Mouse (Mus musculus) limb, embryonic 15.5 days (tissue): ENCODE measurements around the gene Gorasp1. TPM values are rescaled to one million over a fixed set of nuclear protein-coding genes. Genes with fewer than 3 reads are reported as not detected.

Source experiments
- ATAC-seq: fragments of 200-750 bp; cut with Nextera tagmentation; 2 replicates; pipeline ENCODE4 v1.8.0; 2017; ENCODE audit warnings: low read depth, moderate TSS enrichment; ENCODE audit not compliant: insufficient number of reproducible peaks, low FRiP score, low TSS enrichment
- H3K27ac ChIP-seq: fragments of 300-500 bp; sonication (generic); 2 replicates; pipeline ENCODE4 v1.5.1; 2015; ENCODE audit warnings: moderate library complexity, mild to moderate bottlenecking, inconsistent platforms
- H3K27me3 ChIP-seq: fragments of 300-500 bp; sonication (generic); 2 replicates; pipeline ENCODE4 v1.6.1; 2015; ENCODE audit warnings: inconsistent platforms
- H3K36me3 ChIP-seq: fragments of 300-500 bp; sonication (generic); 2 replicates; pipeline ENCODE4 v1.6.1; 2015; ENCODE audit warnings: inconsistent platforms
- H3K4me1 ChIP-seq: fragments of 300-500 bp; sonication (generic); 2 replicates; pipeline ENCODE4 v1.6.1; 2015; ENCODE audit warnings: inconsistent platforms
- H3K4me2 ChIP-seq: fragments of 300-500 bp; sonication (generic); 2 replicates; pipeline ENCODE4 v1.6.1; 2015; ENCODE audit warnings: mild to moderate bottlenecking, inconsistent platforms
- H3K4me3 ChIP-seq: fragments of 300-500 bp; sonication (generic); 2 replicates; pipeline ENCODE4 v1.5.1; 2015; ENCODE audit warnings: mild to moderate bottlenecking, inconsistent platforms
- H3K9ac ChIP-seq: fragments of 300-500 bp; sonication (generic); 2 replicates; pipeline ENCODE4 v1.6.1; 2015; ENCODE audit warnings: inconsistent platforms
- H3K9me3 ChIP-seq: fragments of 300-500 bp; sonication (generic); 2 replicates; pipeline ENCODE4 v1.6.1; 2016; ENCODE audit warnings: inconsistent platforms
- WGBS: fragments of 180-500 bp; shearing (Covaris S2); methylation state at CpG from one replicate; pipeline ENCODE4 v1.1.7; 2015; 5-methylcytosine and 5-hydroxymethylcytosine counted together
- polyA plus RNA-seq: library from polyadenylated mRNA; unstranded; fragments of >200 nt; fragmentation: Nextera tagmentation; extraction: Ambion mirVana; gene quantifications from 2 replicates; pipeline ENCODE4 v1.2.1, GENCODE M21; 2015

Gene Gorasp1
- polyA plus RNA-seq, 1 experiment from 2014 or later = 35.5 TPM

DNA sequence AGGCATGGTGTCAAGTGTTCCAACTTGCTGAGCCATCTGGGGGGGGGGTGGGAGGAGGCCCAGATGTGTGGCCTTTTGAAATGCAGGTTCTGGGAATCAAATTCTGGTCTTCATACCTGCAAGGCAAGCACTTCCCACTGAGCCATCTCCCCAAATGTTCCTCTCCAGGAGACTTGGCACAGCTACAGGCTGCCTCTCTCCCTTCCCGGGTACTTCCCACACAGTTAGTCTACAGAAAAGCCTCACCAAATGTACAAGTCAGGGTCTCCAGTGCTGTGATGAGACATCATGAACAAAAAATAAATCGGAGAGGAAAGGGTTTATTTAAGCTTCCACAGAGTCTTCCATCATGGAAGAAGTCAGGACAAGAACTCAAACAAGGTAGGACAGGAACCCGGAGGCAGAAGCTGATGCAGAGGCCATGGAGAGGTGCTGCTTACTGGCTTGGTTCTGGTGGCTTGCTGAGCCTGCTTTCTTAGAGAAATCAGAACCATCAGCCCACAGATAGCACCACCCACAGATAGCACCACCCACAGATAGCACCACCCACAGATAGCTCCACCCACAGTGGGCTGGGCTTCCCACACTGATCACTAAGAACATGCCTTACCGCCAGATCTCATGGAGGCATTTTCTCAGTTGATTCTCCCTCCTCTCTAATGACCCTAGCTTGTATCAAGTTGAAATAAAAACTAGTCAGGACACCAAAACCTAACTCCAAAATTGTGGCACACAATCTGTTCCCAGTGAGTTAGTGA is 50.0 kb downstream of the Gorasp1 start:
- 63% methylated on average over 4 of the region's 4 CpGs for WGBS
- H3K4me3 ChIP-seq = no peak overlapping the region
- no peaks in the 10 kb centered on the region for H3K9me3 ChIP-seq
- H3K27ac ChIP-seq = no peak overlapping the region
- no peaks in the 10 kb centered on the region for H3K27me3 ChIP-seq
- H3K4me1 ChIP-seq = no peaks in the 10 kb centered on the region
- no peak overlapping the region for H3K9ac ChIP-seq
- no peak overlapping the region for H3K4me2 ChIP-seq
- no peak for ATAC-seq
- H3K36me3 ChIP-seq = no peaks in the 10 kb centered on the region

Other genes starting within 250 kb of the Gorasp1 start
- gene Scn10a, start 218.2 kb downstream of the Gorasp1 start, polyA plus RNA-seq = 0.06 TPM in 1 of 2 replicates, not detected in the other
- gene Scn11a, start 112.1 kb downstream of the Gorasp1 start, polyA plus RNA-seq = 0.09 TPM in 1 of 2 replicates, not detected in the other
- 48.5 and 48.9 TPM in 2 replicates for gene Wdr48, start 42.7 kb downstream of the Gorasp1 start, polyA plus RNA-seq
- gene Ttc21a, start within 50 bp of the Gorasp1 start, polyA plus RNA-seq = 0.09 and 0.13 TPM in 2 replicates
- gene Csrnp1, start 47.1 kb upstream of the Gorasp1 start, polyA plus RNA-seq = 8.3 and 9.1 TPM in 2 replicates
- 1.2 and 4.8 TPM in 2 replicates for gene Xirp1, start 86.0 kb upstream of the Gorasp1 start, polyA plus RNA-seq
- 15.1 and 16.0 TPM in 2 replicates for gene Cx3cr1, start 132.3 kb upstream of the Gorasp1 start, polyA plus RNA-seq
- 5.2 and 6.6 TPM in 2 replicates for gene Ccr8, start 154.5 kb upstream of the Gorasp1 start, polyA plus RNA-seq
- gene Slc25a38, start 172.8 kb upstream of the Gorasp1 start, polyA plus RNA-seq = 27.4 and 30.2 TPM in 2 replicates
- gene Rpsa, start 190.1 kb upstream of the Gorasp1 start, polyA plus RNA-seq = 1,290 and 1,462 TPM in 2 replicates
- gene Mobp, start 212.1 kb upstream of the Gorasp1 start, polyA plus RNA-seq = 0.18 and 0.24 TPM in 2 replicates